Mouse (Mus musculus): ENCODE results near the gene Gm20683. TPM values are rescaled to one million over a fixed set of nuclear protein-coding genes. Genes with fewer than 3 reads are reported as not detected.

Gene Gm20683
- total and polyA plus RNA-seq, 2 experiments from 2014 or later: 1.5 TPM; not detected in 1

DNA sequence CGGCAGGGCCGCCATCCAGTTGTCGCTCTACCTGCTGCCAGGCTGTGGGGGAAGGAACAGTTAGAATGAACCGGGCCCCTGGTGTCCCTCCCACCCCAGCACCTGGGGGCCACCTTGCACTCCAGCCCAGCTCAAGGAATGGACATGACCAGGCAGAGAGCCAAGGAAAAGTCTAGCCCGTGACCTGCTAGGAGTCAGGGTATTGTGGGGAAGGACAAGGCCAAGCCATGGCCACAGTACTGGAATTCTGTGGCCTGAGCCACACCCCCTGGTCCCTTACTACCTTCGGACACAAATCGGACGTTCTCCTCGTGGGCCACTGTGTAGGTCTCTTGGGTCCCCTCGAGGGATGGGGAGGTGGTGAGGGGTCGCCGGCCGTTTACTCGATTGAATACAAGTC lies 22.7 kb upstream of the Gm20683 start:
- Histone ChIP-seq H3K4me3 (ENCODE audit: low read depth, low read length) (no peak overlapping the region), H3K4me1 (ENCODE audit: control insufficient read depth, insufficient read depth) (peaks cover 21% of the 10 kb centered on the region), H3K9ac (replicated peaks; ENCODE audit: low read depth, low read length) (no peak overlapping the region), H3K27ac (ENCODE audit: low read depth) (no peak overlapping the region), H3K27me3 (ENCODE audit: control insufficient read depth, insufficient read depth, low read length) (no peaks in the 10 kb centered on the region), H3K4me2 (ENCODE audit: low read depth, low read length) (no peak overlapping the region), H3K9me3 (replicated peaks; ENCODE audit: control insufficient read depth, low read length) (no peaks in the 10 kb centered on the region), H3K36me3 (replicated peaks; ENCODE audit: control insufficient read depth, insufficient read depth, low read length) (peaks cover 17% of the 10 kb centered on the region)
- DNase-seq (ENCODE audit: low spot score) (no peak), ATAC-seq (ENCODE audit: insufficient read depth, low read depth) (no peak)
- WGBS: 76% methylated on average over 14 of the region's 14 CpGs
- TF ChIP-seq EP300 (IDR thresholded peaks at IDR 0.05; ENCODE audit: low read depth): no peak
- no peak for TF ChIP-seq CTCF (IDR thresholded peaks at IDR 0.05; ENCODE audit: low read depth)

DNA sequence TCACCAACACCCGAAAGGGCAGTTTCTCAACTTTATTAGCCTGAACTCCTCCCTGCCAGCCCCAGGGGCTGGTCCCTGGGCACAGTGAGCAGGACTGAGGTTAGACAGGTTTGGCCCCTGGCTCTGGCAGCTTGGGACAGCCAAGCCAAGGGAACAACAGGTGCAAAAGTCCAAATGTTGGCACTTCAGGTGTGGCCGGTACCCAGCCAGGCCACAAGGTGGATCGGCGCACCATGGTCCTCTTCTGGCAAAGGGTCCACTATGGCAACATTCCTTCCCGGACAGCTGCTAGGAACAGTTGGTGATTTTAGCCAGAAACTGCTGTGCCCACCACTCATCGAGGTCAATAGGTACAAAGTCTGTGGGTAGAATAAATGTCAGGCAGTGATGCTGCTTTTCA lies 22.1 kb upstream of the Gm20683 start:
- Histone ChIP-seq H3K9me3 (replicated peaks; ENCODE audit: control insufficient read depth, low read length) (no peaks in the 10 kb centered on the region), H3K4me2 (ENCODE audit: low read depth, low read length) (no peak overlapping the region), H3K4me3 (ENCODE audit: low read depth, low read length) (no peak overlapping the region), H3K27me3 (ENCODE audit: control insufficient read depth, insufficient read depth, low read length) (no peaks in the 10 kb centered on the region), H3K9ac (replicated peaks; ENCODE audit: low read depth, low read length) (no peak overlapping the region), H3K27ac (ENCODE audit: low read depth) (no peak overlapping the region), H3K4me1 (ENCODE audit: control insufficient read depth, insufficient read depth) (peaks cover 21% of the 10 kb centered on the region), H3K36me3 (replicated peaks; ENCODE audit: control insufficient read depth, insufficient read depth, low read length) (peaks cover 17% of the 10 kb centered on the region)
- ATAC-seq (ENCODE audit: insufficient read depth, low read depth) (no peak), DNase-seq (ENCODE audit: low spot score) (no peak)
- TF ChIP-seq EP300 (IDR thresholded peaks at IDR 0.05; ENCODE audit: low read depth) (no peak), CTCF (IDR thresholded peaks at IDR 0.05; ENCODE audit: low read depth) (no peak)
- WGBS: 88% methylated on average over 6 of the region's 6 CpGs

DNA sequence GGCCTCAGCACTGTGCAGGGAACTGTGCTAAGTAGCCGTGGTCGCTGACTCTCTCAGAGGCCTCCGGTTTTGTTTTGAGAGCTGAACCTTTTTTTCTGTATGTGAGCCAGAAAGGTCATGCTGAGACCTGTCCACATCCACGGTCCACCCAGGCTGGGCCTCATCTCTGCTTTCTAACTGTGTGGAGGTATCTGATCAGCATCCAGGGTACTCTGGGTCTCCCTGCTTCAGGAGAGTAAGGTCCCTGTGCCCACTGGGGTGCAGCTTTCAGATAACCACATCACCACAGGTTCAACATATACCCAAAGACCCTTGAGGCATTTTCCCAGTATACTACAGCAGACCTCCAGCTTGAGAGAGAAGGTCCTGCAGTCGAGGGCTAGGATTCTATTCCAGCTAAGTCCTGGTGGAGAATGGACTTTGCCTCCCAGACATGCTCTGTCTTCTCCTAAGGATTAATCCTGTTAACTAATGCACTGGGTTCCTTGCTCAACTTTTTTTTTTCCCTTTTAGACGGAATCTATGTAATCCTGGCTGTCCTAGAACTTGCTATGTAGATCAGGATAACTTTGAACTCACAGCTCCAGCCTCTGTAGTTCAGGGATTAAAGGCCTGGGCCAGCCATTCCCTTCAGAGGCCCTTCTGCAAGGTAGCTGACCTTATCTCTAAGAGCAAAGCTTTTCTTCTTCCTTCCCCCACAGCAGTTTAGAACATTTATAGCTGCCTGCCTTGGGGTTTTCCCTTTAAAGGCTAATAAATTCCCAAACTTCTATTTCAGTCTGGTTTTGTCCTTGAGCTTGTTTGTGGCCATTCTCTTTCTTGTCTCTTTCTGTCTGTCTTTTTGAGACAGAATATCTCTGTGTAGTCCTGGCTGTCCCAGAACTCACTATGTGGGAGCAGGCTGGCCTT lies 20.4 kb upstream of the Gm20683 start:
- Histone ChIP-seq H3K9me3 (replicated peaks; ENCODE audit: control insufficient read depth, low read length) (no peaks in the 10 kb centered on the region), H3K4me3 (ENCODE audit: low read depth, low read length) (peak overlapping the region; percentile 55), H3K9ac (replicated peaks; ENCODE audit: low read depth, low read length) (peak overlapping the region; percentile 40), H3K4me1 (ENCODE audit: control insufficient read depth, insufficient read depth) (peaks cover 21% of the 10 kb centered on the region), H3K27ac (ENCODE audit: low read depth) (peak overlapping the region; percentile 61), H3K36me3 (replicated peaks; ENCODE audit: control insufficient read depth, insufficient read depth, low read length) (peaks cover 17% of the 10 kb centered on the region), H3K27me3 (ENCODE audit: control insufficient read depth, insufficient read depth, low read length) (no peaks in the 10 kb centered on the region), H3K4me2 (ENCODE audit: low read depth, low read length) (peak overlapping the region; percentile 78)
- WGBS: 9% methylated on average over 6 of the region's 6 CpGs
- DNase-seq (ENCODE audit: low spot score) (no peak), ATAC-seq (ENCODE audit: insufficient read depth, low read depth) (no peak)
- TF ChIP-seq EP300 (IDR thresholded peaks at IDR 0.05; ENCODE audit: low read depth) (no peak), CTCF (IDR thresholded peaks at IDR 0.05; ENCODE audit: low read depth) (no peak)

DNA sequence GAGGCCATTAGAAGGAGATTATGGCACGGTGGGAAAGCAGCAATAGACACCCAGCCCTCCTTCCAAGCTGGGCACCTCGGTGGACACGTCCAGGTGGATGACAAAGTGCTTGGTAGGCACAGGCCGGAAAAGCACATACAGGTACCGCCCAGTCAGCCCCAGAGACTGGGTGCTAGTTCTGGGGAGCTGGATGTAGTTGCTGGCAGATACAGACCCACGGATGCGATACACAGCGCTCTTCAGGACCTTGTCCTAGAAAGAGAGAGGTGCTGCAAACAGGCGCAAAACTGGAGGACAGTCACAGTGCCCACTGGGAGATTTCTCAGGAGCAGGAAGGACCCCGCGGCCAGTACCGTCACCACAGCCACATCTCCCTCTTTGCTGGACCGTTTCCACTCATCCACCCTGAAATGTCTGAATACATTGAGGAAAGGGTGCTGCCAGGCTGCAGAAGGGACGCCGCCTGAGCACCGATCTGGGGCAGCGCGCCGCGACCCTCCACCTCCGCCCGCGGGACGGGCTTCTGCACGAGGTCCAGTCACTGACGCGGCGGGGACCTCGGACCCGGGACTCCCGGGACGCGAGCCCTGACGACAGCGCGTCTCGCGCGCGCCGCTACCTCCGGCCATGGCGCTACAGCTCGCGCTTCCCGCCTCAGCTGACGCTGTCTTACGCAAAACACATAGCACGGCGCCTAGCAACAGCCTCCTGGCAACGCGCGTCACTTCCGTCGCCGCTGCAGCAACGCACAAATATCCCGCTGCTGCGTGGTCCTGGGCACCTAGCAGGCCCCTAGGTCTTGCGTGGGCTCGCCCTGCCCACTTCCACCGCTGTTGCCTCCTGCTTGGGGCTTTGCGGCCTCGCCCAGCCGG lies 19.5 kb upstream of the Gm20683 start, which contains the start of gene Wdr90:
Wdr90 (minus strand) TSS at position 670 of the 872 bp plus-strand sequence.
- peak; percentile 93 for ATAC-seq (ENCODE audit: insufficient read depth, low read depth)
- peak within 1 kb of the TSS; percentile 78 for H3K4me2 ChIP-seq (ENCODE audit: low read depth, low read length)
- no peaks in the 10 kb centered on the region for H3K9me3 ChIP-seq (replicated peaks; ENCODE audit: control insufficient read depth, low read length)
- peaks cover 12% of the 10 kb centered on the region for H3K4me1 ChIP-seq (ENCODE audit: control insufficient read depth, insufficient read depth)
- H3K4me3 ChIP-seq (ENCODE audit: low read depth, low read length): peak within 1 kb of the TSS; percentile 55
- peak within 1 kb of the TSS; percentile 61 for H3K27ac ChIP-seq (ENCODE audit: low read depth)
- WGBS: 3% methylated on average over 65 of the region's 65 CpGs
- no peaks in the 10 kb centered on the region for H3K27me3 ChIP-seq (ENCODE audit: control insufficient read depth, insufficient read depth, low read length)
- peak; percentile 90 for DNase-seq (ENCODE audit: low spot score)
- no peak for TF ChIP-seq CTCF (IDR thresholded peaks at IDR 0.05; ENCODE audit: low read depth)
- no peak for TF ChIP-seq EP300 (IDR thresholded peaks at IDR 0.05; ENCODE audit: low read depth)
- H3K9ac ChIP-seq (replicated peaks; ENCODE audit: low read depth, low read length): peak within 1 kb of the TSS; percentile 50
- peaks cover 17% of the 10 kb centered on the region for H3K36me3 ChIP-seq (replicated peaks; ENCODE audit: control insufficient read depth, insufficient read depth, low read length)

DNA sequence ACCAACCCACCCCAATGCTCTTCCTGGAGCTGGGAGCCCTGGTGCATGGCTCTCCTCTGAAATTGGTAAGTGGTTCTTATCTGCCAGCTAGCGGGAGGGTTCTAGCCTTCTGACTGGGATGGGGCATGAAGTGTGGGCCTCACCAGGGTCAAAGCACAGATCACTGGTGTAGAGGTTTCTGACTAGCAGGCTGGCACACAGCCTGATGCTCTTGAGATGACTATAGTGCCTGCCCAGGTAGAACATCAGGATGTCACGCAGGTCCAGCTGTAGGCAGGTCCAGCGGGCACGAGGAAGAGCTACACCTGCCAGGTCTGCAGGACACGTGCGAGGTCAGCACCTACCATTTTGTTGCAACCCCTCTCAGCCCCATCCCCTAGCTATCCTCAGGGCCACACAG lies 18.7 kb upstream of the Gm20683 start:
- 84% methylated on average over 6 of the region's 6 CpGs for WGBS
- no peak for ATAC-seq (ENCODE audit: insufficient read depth, low read depth)
- H3K27me3 ChIP-seq (ENCODE audit: control insufficient read depth, insufficient read depth, low read length): no peaks in the 10 kb centered on the region
- H3K9me3 ChIP-seq (replicated peaks; ENCODE audit: control insufficient read depth, low read length): no peaks in the 10 kb centered on the region
- H3K4me1 ChIP-seq (ENCODE audit: control insufficient read depth, insufficient read depth): peaks cover 9% of the 10 kb centered on the region
- H3K9ac ChIP-seq (replicated peaks; ENCODE audit: low read depth, low read length): no peak overlapping the region
- no peak for DNase-seq (ENCODE audit: low spot score)
- TF ChIP-seq EP300 (IDR thresholded peaks at IDR 0.05; ENCODE audit: low read depth) (no peak), CTCF (IDR thresholded peaks at IDR 0.05; ENCODE audit: low read depth) (no peak)
- H3K36me3 ChIP-seq (replicated peaks; ENCODE audit: control insufficient read depth, insufficient read depth, low read length): peaks cover 17% of the 10 kb centered on the region
- no peak overlapping the region for H3K27ac ChIP-seq (ENCODE audit: low read depth)
- H3K4me2 ChIP-seq (ENCODE audit: low read depth, low read length): no peak overlapping the region
- H3K4me3 ChIP-seq (ENCODE audit: low read depth, low read length): no peak overlapping the region

Measured in heart, postnatal 0 days (tissue).